Mouse (Mus musculus) liver, embryonic 15.5 days (tissue): ENCODE data around the gene Rerg. TPM values are rescaled to one million over a fixed set of nuclear protein-coding genes. Genes with fewer than 3 reads are reported as not detected.

ENCODE experiments used
- ATAC-seq: fragments of 200-750 bp; cut with Nextera tagmentation; 2 replicates; pipeline ENCODE4 v1.8.0; 2017; ENCODE audit warnings: moderate number of reproducible peaks, mild to moderate bottlenecking, moderate library complexity; ENCODE audit not compliant: insufficient read depth
- H3K27ac ChIP-seq: fragments of 300-500 bp; sonication (generic); replicated peaks from 2 replicates; pipeline ENCODE4 v1.5.1; 2015; ENCODE audit warnings: mild to moderate bottlenecking, inconsistent platforms
- H3K27me3 ChIP-seq: fragments of 300-500 bp; sonication (generic); 2 replicates; pipeline ENCODE4 v1.6.1; 2015; ENCODE audit warnings: mild to moderate bottlenecking, inconsistent platforms
- H3K36me3 ChIP-seq: fragments of 300-500 bp; sonication (generic); replicated peaks from 2 replicates; pipeline ENCODE4 v1.6.1; 2015; ENCODE audit warnings: moderate library complexity, mild to moderate bottlenecking, inconsistent platforms
- H3K4me1 ChIP-seq: fragments of 300-500 bp; sonication (generic); replicated peaks from 2 replicates; pipeline ENCODE4 v1.6.1; 2015; ENCODE audit warnings: inconsistent platforms
- H3K4me2 ChIP-seq: fragments of 300-500 bp; sonication (generic); 2 replicates; pipeline ENCODE4 v1.6.1; 2015; ENCODE audit warnings: moderate library complexity, mild to moderate bottlenecking, inconsistent platforms
- H3K4me3 ChIP-seq: fragments of 300-500 bp; sonication (generic); replicated peaks from 2 replicates; pipeline ENCODE4 v1.5.1; 2015; ENCODE audit warnings: mild to moderate bottlenecking, inconsistent platforms
- H3K9ac ChIP-seq: fragments of 300-500 bp; sonication (generic); 2 replicates; pipeline ENCODE4 v1.6.1; 2015; ENCODE audit warnings: moderate library complexity, mild to moderate bottlenecking, inconsistent platforms
- H3K9me3 ChIP-seq: fragments of 300-500 bp; sonication (generic); replicated peaks from 2 replicates; pipeline ENCODE4 v1.6.1; 2016; ENCODE audit warnings: inconsistent platforms
- WGBS: fragments of 180-500 bp; shearing (Covaris S2); methylation state at CpG from one replicate; pipeline ENCODE4 v1.1.7; 2015; ENCODE audit warnings: mixed read lengths; ENCODE audit not compliant: insufficient replicate concordance; 5-methylcytosine and 5-hydroxymethylcytosine counted together
- polyA plus RNA-seq: library from polyadenylated mRNA; unstranded; fragments of >200 nt; fragmentation: Nextera tagmentation; extraction: Ambion mirVana; gene quantifications from 2 replicates; pipeline ENCODE4 v1.2.1, GENCODE M21; 2015

Gene Rerg
- polyA plus RNA-seq, 1 experiment from 2014 or later: 2.7 TPM

DNA sequence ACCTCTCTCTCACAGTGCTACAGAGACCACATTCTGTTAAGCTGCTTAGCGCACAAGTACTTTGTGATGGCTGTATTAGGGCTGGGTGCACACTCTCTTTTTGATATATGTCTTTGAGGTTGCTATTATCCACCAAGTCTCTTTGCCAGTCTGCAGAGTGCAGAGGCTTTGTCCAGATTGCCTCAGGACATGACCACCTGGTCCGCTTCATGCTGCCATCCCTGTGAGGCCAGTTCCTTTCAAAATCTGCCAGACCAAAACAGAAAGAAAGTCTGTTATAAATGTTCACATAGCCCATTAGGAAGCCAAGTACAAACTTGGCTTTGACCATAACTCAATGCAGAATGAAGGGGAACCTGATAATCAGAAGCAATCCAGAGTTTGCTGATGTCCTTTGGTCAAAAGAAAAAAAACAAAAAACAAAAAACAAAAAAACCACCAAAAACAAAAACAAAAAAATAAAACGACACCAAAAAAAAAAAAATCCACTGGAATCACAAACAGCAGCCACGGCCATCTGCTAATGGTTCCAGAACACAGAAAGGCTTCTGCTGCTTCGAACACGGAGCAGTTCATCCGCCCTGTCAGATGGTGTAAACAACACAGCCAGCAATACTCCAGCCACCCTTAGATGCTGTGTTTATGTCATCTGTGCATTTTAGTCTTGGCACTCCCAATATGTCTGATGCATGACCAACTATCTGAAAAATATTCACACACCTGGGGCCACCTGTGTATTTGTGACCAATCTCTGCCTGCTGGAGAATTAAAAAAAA lies 68.2 kb downstream of the Rerg start:
- no peak for ATAC-seq
- Histone ChIP-seq H3K27ac (no peak overlapping the region), H3K9ac (no peak overlapping the region), H3K4me3 (no peak overlapping the region), H3K4me2 (no peak overlapping the region), H3K36me3 (no peaks in the 10 kb centered on the region), H3K27me3 (no peaks in the 10 kb centered on the region), H3K9me3 (no peaks in the 10 kb centered on the region), H3K4me1 (no peaks in the 10 kb centered on the region)
- 62% methylated on average over 7 of the region's 7 CpGs for WGBS

DNA sequence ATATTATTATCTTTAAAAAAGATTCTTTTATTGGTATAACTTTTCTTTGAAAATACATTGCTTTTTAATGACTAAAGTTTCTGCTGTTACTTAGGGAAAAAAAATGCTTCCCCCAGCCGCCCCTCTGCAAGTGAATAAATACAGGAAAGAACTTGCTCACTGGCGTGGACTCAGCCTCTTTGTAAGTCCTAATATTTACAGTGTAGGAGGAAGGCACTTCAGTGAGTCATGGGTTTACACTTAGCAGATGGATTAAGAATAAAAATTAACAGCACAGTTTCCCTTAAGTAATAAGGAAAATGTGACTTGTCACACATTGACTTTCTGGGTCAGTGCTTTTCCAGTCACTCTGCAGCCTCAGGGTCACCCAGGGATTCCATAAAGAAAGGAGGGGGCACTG lies 70.0 kb downstream of the Rerg start:
- no peaks in the 10 kb centered on the region for H3K27me3 ChIP-seq
- H3K27ac ChIP-seq: no peak overlapping the region
- no peak overlapping the region for H3K9ac ChIP-seq
- H3K9me3 ChIP-seq: no peaks in the 10 kb centered on the region
- no peak overlapping the region for H3K4me2 ChIP-seq
- no peaks in the 10 kb centered on the region for H3K4me1 ChIP-seq
- 37% methylated on average over 2 of the region's 2 CpGs for WGBS
- no peaks in the 10 kb centered on the region for H3K36me3 ChIP-seq
- ATAC-seq: no peak
- H3K4me3 ChIP-seq: no peak overlapping the region

GRCm38 (mm10) chr6:137098232-137099191 lies 71.8 kb downstream of the Rerg start:
- no peak overlapping the region for H3K27ac ChIP-seq

GRCm38 (mm10) chr6:137094475-137094874 lies 75.8 kb downstream of the Rerg start:
- H3K4me2 ChIP-seq: no peak overlapping the region
- H3K27ac ChIP-seq: no peak overlapping the region
- H3K4me3 ChIP-seq: no peak overlapping the region
- H3K9ac ChIP-seq: no peak overlapping the region
- ATAC-seq: no peak
- no peaks in the 10 kb centered on the region for H3K4me1 ChIP-seq
- H3K36me3 ChIP-seq: no peaks in the 10 kb centered on the region
- H3K27me3 ChIP-seq: no peaks in the 10 kb centered on the region
- no peaks in the 10 kb centered on the region for H3K9me3 ChIP-seq
- WGBS: 63% methylated on average over 2 of the region's 2 CpGs

More at GRCm38 (mm10) chr6:137098232-137099191, 71.8 kb downstream of the Rerg start:
- WGBS: 55% methylated on average over 18 of the region's 18 CpGs
- H3K4me3 ChIP-seq: no peak overlapping the region
- no peaks in the 10 kb centered on the region for H3K4me1 ChIP-seq
- H3K9ac ChIP-seq: no peak overlapping the region
- ATAC-seq: no peak
- no peaks in the 10 kb centered on the region for H3K9me3 ChIP-seq
- no peak overlapping the region for H3K4me2 ChIP-seq
- no peaks in the 10 kb centered on the region for H3K36me3 ChIP-seq
- no peaks in the 10 kb centered on the region for H3K27me3 ChIP-seq

- Histone ChIP-seq H3K9me3 (no peaks in the 10 kb centered on the region), H3K9ac (no peak overlapping the region), H3K27me3 (no peaks in the 10 kb centered on the region), H3K4me3 (no peak overlapping the region), H3K4me2 (no peak overlapping the region), H3K27ac (no peak overlapping the region), H3K36me3 (no peaks in the 10 kb centered on the region), H3K4me1 (no peaks in the 10 kb centered on the region)
- ATAC-seq: no peak
- WGBS: 60% methylated on average over 6 of the region's 6 CpGs
Observed at GRCm38 (mm10) chr6:137088469-137088868, 81.8 kb downstream of the Rerg start.

- Histone ChIP-seq H3K9ac (no peak overlapping the region), H3K4me1 (no peaks in the 10 kb centered on the region), H3K36me3 (no peaks in the 10 kb centered on the region), H3K9me3 (no peaks in the 10 kb centered on the region), H3K4me3 (no peak overlapping the region), H3K4me2 (no peak overlapping the region), H3K27ac (no peak overlapping the region), H3K27me3 (no peaks in the 10 kb centered on the region)
- no peak for ATAC-seq
- WGBS: 69% methylated on average over 5 of the region's 5 CpGs
Observed at GRCm38 (mm10) chr6:137087956-137088355, 82.3 kb downstream of the Rerg start.

GRCm38 (mm10) chr6:137087470-137087869 lies 82.8 kb downstream of the Rerg start:
- ATAC-seq: no peak
- WGBS: 42% methylated on average over 3 of the region's 3 CpGs
- H3K9me3 ChIP-seq: no peaks in the 10 kb centered on the region

GRCm38 (mm10) chr6:137079701-137080100 lies 90.6 kb downstream of the Rerg start:
- Histone ChIP-seq H3K9ac (no peak overlapping the region), H3K4me3 (no peak overlapping the region), H3K4me2 (no peak overlapping the region), H3K4me1 (no peaks in the 10 kb centered on the region), H3K36me3 (no peaks in the 10 kb centered on the region), H3K9me3 (no peaks in the 10 kb centered on the region), H3K27me3 (no peaks in the 10 kb centered on the region), H3K27ac (no peak overlapping the region)
- ATAC-seq: no peak
- WGBS: 61% methylated on average over 6 of the region's 6 CpGs

More at GRCm38 (mm10) chr6:137087470-137087869, 82.8 kb downstream of the Rerg start:
- Histone ChIP-seq H3K4me1 (no peaks in the 10 kb centered on the region), H3K4me3 (no peak overlapping the region), H3K9ac (no peak overlapping the region), H3K36me3 (no peaks in the 10 kb centered on the region), H3K27ac (no peak overlapping the region), H3K4me2 (no peak overlapping the region), H3K27me3 (no peaks in the 10 kb centered on the region)

DNA sequence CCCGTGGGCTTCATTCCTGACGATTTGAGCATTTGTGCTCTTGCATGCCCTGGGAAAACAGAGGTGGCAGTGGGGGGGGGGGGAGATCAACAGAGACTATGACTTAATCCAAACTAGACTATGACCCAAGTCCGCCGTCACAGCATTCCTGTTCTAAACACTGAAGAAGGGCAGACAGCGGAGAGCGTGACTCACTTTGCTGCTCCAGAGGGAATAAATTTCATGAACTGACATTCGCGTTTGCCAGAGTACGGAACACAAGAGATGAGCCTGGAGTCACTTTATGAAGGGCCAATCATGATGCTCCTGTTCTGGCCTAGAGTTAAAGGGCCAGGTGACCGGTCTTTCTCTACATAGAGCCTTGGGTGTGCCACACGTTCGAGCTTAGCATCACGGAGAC lies 93.6 kb downstream of the Rerg start:
- no peaks in the 10 kb centered on the region for H3K9me3 ChIP-seq
- ATAC-seq: no peak
- no peak overlapping the region for H3K9ac ChIP-seq
- H3K27me3 ChIP-seq: no peaks in the 10 kb centered on the region
- no peak overlapping the region for H3K27ac ChIP-seq
- WGBS: 76% methylated on average over 13 of the region's 13 CpGs
- H3K4me3 ChIP-seq: no peak overlapping the region
- no peaks in the 10 kb centered on the region for H3K4me1 ChIP-seq
- H3K36me3 ChIP-seq: no peaks in the 10 kb centered on the region
- H3K4me2 ChIP-seq: no peak overlapping the region

GRCm38 (mm10) chr6:137076225-137076624 lies 94.1 kb downstream of the Rerg start:
- Histone ChIP-seq H3K4me3 (no peak overlapping the region), H3K36me3 (no peaks in the 10 kb centered on the region), H3K4me1 (no peaks in the 10 kb centered on the region), H3K27me3 (no peaks in the 10 kb centered on the region), H3K27ac (no peak overlapping the region), H3K9me3 (no peaks in the 10 kb centered on the region), H3K4me2 (no peak overlapping the region), H3K9ac (no peak overlapping the region)
- no peak for ATAC-seq
- WGBS: 68% methylated on average over 6 of the region's 6 CpGs

DNA sequence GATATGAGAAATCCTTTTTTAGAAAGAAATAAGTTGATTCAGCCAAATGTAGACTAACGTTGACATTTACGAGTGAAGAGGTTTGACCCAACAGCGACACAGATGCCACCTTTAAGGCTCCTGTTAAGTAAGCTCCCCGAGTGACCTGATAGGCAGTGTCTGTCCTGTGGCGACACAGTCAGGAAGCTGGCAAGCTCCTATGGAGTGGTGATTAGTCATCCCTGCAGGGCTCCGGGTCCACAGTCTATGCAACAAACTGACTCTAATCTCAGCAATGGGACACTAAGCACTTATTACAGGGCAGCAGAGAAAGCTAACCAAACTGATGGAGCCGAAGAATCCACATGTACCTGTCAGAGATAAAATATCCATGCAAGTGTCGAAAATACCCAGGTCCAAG lies 98.0 kb downstream of the Rerg start:
- Histone ChIP-seq H3K4me2 (no peak overlapping the region), H3K9me3 (no peaks in the 10 kb centered on the region), H3K4me1 (no peaks in the 10 kb centered on the region), H3K27ac (no peak overlapping the region), H3K27me3 (no peaks in the 10 kb centered on the region), H3K9ac (no peak overlapping the region), H3K4me3 (no peak overlapping the region), H3K36me3 (no peaks in the 10 kb centered on the region)
- 51% methylated on average over 8 of the region's 8 CpGs for WGBS
- no peak for ATAC-seq
